Mouse (Mus musculus) central nervous system, embryonic 14 days (tissue): ENCODE data around the gene Sephs1. TPM values are rescaled to one million over a fixed set of nuclear protein-coding genes. Genes with fewer than 3 reads are reported as not detected.

Experiments
- polyA plus RNA-seq: library from polyadenylated mRNA; depleted of rRNA; stranded (reverse); fragments of >200 nt; gene quantifications from 2 replicates; pipeline ENCODE4 v1.2.3, GENCODE M21; 2012; rRNA removed

Sephs1 gene
- polyA plus RNA-seq, result 65.4 and 76.5 TPM in 2 replicates

GRCm38 (mm10) chr2:4881350-4882248 is at the start of gene Sephs1:
Sephs1 (plus strand) TSS chr2:4881564.

GRCm38 (mm10) chr2:4918860-4919739 is 37.7 kb downstream of the Sephs1 start, which contains the start of gene Phyh:
Phyh (plus strand) TSS chr2:4919019.

Other genes with a start within 250 kb of the Sephs1 start
- 35.5 and 39.6 TPM in 2 replicates for gene Prpf18, start 229.5 kb upstream of the Sephs1 start, polyA plus RNA-seq
- 4.9 and 5.1 TPM in 2 replicates for gene Bend7, start 163.7 kb upstream of the Sephs1 start, polyA plus RNA-seq
- 26.5 and 32.7 TPM in 2 replicates for gene Phyh, start 37.5 kb downstream of the Sephs1 start, polyA plus RNA-seq
- 0.81 and 3.4 TPM in 2 replicates for gene Ucma, start 94.6 kb downstream of the Sephs1 start, polyA plus RNA-seq
- 14.7 and 17.8 TPM in 2 replicates for gene Mcm10, start 131.2 kb downstream of the Sephs1 start, polyA plus RNA-seq
- gene Optn, start 182.5 kb downstream of the Sephs1 start, polyA plus RNA-seq, result 3.5 and 4.4 TPM in 2 replicates